Mouse (Mus musculus) heart, adult 8-10 months (tissue): ENCODE measurements around the gene Zic2. TPM values are rescaled to one million over a fixed set of nuclear protein-coding genes. Genes with fewer than 3 reads are reported as not detected.

Experiments
- DNase-seq: peaks from one replicate; pipeline ENCODE4 v3.0.0; 2022; ENCODE audit warnings: low spot score
- total RNA-seq, 4 experiments: library from RNA; stranded (reverse); gene quantifications; 2 replicates each; pipeline ENCODE4 v1.2.4; 2022

The Zic2 gene
- total RNA-seq, 4 experiments from 2014 or later = 0.11 TPM; not detected in 3

DNA sequence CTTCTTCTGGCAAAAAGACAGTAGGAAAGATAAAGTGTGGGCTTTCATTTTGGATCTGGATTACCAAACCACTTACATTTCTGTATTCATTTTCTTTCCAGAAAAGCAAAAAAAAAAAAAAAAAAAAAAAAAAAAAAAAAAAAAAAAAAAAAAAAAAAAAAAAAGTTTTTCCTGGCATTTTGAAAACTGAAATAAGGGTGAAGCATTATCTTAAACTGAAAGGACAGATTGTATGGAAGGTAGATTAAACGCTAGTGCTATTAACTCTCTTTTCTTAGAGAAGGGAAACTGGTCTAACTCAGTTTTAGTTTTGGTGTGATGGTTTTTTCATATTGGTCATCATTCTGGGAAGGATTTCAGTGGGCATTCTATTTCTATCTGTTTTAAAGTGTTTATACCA is 16.8 kb downstream of the Zic2 start:
- no peak for DNase-seq

DNA sequence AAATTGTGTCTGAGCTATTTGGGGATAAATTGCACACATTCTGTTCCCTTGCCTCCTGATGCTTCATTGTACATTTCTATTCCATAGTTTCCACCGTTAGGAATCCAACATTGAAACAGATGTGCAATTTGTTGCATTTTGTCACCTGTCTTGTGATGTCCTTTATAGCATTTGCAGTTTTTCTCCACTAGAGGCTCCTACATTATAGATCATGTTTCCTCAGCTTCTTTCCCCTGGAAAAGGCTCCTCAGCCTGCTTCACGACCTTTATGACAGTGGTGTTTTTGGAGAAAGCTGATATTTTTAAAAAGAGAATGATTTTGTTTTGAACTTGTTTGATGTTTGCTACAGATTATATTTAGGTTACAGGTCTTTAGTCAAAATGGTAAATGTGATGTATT is 33.8 kb downstream of the Zic2 start:
- no peak for DNase-seq

DNA sequence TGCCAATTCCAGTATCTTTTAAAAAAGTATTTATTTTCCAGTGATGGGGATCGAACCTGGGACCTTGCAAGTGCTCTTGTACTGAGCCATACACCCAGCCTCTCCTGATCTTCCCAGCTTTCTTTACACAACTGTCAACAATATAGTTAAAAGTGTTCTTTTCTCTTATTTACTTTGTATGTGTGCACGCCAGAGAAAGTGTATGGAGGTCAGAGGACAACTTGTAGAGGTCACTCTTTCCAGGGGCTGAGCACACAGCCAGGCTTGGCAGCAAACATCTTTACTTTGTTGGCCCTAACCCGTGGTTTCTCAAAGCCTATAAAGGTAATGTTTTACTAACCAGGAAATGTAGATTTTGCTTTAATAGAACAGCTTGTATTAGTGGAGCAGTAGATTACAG is 36.3 kb downstream of the Zic2 start:
- no peak for DNase-seq

DNA sequence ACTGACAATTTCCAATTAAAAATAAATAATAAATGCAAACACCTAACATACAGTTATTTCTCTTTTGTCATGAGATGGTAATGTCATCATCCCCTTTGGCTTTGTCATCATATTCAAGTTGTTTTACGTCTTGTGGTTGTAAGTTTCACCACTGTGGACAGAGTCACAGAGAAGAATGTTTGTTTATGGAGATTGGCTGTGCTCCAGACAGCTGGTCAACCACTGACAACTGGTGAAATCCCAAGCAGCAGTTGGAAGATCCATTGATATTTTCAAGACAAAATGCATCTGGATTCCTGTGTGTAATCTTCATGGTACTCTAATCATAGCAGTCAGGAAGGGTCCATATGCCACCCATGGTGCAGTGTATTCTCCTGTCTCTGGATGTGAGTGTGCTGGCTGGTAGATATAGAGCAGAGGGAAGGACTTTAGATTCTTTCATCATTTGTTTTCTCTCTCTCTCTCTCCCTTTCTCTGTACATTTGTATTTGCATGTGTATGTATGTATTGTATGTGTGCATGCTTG is 38.3 kb downstream of the Zic2 start:
- no peak for DNase-seq

DNA sequence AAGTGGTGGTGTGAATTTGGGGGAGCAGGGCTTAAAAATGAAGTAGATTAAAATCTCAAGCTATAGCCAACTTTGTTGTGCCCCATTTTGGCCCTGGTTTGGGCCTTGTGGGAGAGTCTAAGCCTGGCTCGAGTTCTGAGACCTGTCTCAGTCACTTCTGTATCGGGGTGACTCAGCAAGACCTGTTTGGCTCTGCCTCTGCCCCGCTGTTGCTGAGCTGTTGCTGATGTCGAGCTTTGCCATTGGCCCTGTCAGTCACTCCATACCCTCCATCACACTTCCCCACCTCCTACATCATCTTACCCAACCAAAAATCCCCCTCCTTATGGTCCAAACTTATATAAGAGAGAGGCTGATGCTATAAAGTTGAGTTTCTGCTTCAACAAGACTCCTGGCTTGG is 53.2 kb downstream of the Zic2 start:
- DNase-seq = no peak

Other genes with a start within 250 kb of the Zic2 start
- not detected for gene Gm5089, start 24.3 kb upstream of the Zic2 start, total RNA-seq
- gene Zic5, start 9.8 kb upstream of the Zic2 start, total RNA-seq = not detected
- gene Gm10837, start 15.2 kb downstream of the Zic2 start, total RNA-seq = not detected
- gene Pcca, start 58.9 kb downstream of the Zic2 start, total RNA-seq = 100 to 1,000 TPM in 3 of 4 experiments, 10 to 100 TPM in 1; 88.8 to 117 (median 110) TPM